Mouse (Mus musculus): ENCODE measurements around the gene Stx18.
A peak's percentile ranks its signal among the peaks of the same experiment; 100 is the strongest.

The Stx18 gene

GRCm38 (mm10) chr5:38038710-38039592, at the start of gene Stx18:
Gene Stx18, plus strand, starts transcription at chr5:38038742.
- peak; percentile 77 for DNase-seq

DNA sequence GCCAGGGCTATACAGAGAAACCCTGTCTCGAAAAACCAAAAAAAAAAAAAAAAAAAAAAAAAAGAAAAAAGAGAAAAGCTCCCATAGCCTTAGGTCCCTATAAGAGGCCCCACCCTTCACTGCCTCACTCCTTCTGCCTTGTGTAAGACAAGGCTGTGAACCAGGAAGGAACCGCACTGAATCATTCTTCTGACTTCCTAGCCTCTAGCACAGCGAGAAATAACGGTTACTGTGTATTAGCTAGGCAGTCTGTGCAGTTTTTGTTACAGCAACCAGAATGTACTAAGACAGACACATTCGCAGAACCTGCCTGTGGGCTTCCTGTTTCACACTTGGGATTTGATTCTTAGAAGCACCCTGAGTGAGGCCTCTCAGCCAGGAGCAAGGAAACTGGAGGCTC, 46.2 kb upstream of the Stx18 start:
- DNase-seq = no peak

DNA sequence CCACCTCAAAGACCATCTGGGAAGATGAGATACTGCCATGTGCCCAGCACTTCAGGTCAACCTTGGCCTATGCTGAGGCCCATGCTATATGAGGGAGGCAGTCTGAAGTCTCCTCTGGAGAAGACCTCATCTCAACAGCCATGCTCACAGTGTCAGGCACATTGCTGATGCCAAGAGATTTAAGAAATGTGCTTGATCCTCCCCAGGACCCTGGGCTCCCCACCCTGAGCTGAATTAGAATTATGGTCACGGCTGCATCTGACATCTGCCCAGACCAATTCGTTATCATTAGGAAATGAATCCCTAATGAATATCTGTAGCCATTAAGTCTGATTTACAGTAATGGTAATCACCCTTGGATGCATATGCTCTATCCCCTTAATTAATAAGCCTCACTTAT, 39.7 kb upstream of the Stx18 start:
- no peak for DNase-seq

DNA sequence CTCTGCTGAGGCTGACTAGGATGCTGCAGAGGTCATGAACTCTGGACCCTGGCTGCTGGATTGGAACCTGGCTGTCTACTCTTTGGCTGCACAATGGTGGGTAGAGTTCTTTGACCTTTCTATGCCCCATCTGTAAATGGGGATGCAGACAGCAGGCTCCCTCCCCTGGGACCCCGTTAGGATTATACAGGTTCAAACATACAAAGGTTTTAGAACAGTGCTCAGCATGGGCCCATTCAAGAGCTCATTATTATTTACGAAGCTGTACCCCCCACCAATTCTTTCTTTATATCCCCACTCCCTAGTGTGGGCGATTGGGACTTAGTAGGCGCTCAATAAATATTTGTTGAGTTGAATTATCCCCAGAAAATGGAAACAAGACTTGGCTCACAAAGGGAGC, 36.0 kb upstream of the Stx18 start:
- DNase-seq = no peak

GRCm38 (mm10) chr5:38004746-38005145, 33.8 kb upstream of the Stx18 start:
- no peak for DNase-seq

DNA sequence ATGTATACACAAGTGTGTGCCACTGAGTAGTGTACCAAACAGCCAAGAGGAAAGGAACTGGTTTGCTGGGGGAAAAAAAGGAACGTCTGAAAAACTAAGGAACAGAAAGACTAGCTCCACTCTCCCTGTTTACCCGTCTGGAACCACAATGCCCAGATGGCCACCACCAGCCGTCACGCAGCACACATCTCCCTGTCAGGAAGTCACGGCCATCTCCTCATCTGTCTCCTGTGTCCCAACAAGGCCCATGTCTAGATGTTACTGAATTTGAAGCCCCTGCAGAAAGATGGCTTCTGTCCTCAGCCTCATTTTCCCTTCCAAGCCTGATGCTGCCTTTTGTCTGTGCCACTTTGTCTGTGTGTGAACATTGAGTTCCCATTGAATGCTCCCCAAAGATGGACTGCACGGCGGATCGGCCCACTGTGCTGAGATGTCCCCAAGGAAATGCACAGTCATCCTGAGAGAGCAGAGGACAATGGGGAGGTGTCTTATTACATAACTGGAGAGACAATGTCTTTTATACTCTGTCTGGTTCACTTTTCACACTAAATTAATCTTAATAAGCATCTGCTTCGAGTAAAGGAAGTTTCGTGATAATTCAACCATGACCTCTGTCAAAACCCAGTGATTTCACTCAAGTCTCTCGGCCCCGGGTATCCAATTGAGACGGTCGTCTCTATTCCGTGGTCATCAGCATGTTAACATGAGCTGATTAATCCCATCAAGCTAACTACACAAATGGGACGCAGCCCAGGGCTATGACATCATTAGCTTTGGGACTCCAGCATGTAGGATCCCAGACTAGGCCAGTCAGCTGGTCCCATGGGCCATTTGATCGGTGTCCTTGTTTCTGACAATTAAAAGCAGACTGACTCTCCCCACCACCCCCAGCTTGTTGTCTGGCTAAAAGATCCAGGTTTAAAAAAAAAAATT, 31.9 kb upstream of the Stx18 start:
- no peak for DNase-seq

DNA sequence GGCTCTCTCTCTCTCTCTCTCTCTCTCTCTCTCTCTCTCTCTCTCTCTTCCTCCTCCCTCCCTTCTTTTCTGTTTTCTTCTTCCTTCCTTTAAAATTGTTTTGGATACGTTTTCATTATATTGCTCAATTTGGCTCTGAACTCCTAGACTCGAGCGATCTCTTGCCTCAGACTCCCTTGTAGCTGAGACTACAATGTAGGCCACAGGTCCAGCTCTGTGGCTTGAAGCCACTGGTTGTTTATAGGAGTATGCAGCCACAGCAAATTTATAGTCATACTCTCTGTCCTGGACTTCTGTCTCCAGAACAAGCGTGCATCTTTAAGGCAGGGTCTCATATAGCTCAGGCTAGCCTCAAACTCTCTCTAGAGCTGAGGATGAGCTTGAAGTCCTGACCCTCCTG, 29.5 kb upstream of the Stx18 start:
- no peak for DNase-seq

- no peak for DNase-seq
Measured at GRCm38 (mm10) chr5:38014916-38015315, 23.6 kb upstream of the Stx18 start.

DNA sequence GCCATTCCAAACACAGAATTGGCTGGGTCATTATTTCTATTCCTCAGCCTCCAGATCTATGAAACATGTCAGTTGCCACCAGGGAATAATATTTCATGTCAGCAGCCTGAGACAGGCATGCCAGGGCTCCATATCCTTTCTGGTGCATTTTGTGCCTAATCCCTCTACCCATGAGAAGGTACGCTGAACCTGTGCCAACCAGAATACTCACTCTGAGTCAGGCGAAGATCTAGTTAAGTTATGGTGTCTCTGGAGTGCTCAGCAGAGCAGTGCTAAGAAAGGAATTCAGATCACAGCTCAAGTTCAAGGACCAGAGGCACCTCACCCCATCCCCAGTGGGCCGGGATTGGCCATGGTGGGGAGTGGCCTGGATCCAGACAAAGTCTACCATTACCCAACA, 21.6 kb upstream of the Stx18 start:
- DNase-seq = no peak

GRCm38 (mm10) chr5:38027656-38028055, 10.9 kb upstream of the Stx18 start:
- DNase-seq = no peak

- peak; percentile 9 for DNase-seq
Measured at GRCm38 (mm10) chr5:38038274-38038673, 268 bp upstream of the Stx18 start.

DNA sequence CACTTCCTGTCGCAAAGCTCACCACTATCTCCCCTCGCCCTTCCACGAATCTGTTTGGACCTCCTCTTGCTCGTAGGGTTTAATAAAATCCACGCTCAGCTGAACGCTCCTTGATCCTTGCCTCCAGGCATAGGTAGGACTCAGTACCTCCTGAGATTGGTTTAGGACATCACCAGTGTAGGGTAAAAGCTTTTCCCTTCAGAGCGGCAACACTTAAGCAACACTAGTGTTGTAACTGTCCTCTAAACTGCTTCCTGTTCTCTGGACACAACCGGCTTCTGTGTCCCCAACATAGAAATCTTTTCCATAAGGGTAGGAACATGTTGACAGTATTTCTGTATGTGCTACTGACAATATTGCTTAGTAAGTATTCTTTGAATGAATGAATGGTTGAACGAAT, 1.3 kb downstream of the Stx18 start:
- DNase-seq = no peak

GRCm38 (mm10) chr5:38044923-38045322, 6.4 kb downstream of the Stx18 start:
- DNase-seq = no peak

DNA sequence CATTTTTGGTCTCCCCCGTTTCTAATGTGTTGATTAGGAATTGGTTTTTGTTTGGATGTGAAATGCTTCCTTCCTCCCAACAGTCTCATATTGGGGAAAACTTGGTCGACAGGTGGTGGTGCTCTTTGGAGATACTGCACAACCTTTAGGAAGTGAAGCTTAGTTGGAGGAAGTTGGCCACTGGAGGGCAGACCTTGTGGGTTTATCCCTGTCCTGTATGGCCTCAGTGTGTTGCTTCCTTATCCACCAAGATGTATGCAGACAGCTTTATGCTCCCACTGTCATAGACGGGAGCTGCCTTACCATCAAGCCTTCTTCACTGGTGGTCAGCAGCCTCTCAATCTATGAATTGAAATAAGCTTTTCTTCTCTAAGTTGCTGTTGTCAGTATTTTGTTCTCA, 9.6 kb downstream of the Stx18 start:
- no peak for DNase-seq

DNA sequence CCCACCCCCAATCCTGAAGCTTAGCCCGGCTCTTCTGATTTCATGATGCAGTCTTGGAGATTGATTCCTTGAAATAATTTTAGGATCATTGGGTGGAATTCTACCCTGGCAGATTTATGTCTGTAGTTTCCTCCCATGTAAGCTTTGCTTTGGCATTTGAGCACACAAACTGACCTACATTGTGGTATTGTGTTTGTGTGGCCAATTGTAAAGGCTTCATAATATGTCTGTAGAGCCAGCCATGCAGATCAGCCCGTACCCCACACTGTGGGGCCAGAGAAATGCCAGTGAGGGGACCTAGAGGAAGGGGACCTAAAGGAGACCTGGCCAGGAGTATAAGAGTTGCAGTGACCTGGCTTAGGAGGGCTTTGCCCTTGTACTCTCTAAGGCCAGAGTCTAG, 22.5 kb downstream of the Stx18 start:
- no peak for DNase-seq

- no peak for DNase-seq
Measured at GRCm38 (mm10) chr5:38062709-38063108, 24.2 kb downstream of the Stx18 start.

- no peak for DNase-seq
Measured at GRCm38 (mm10) chr5:38063339-38063738, 24.8 kb downstream of the Stx18 start.

- no peak for DNase-seq
Measured at GRCm38 (mm10) chr5:38064043-38064575, 25.6 kb downstream of the Stx18 start.

DNA sequence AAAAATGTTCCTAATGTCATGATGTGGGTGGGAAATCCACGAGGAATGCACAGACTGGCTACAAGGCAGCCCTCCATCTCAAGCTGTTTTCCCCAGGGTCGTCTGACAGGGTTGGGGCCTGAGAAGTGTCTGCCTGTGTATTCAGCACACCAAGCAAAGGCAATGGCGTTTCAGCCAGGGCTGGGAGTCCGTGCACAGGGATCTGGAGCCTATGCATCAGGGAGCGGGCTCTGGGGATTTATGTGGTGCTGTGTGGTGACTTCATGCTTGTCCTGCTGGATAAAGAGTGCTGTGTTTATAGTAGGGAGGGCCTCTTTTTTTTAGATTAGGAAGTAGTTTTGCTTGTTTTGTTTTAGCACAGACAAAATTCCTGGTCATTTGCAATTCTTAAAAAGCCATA, 26.2 kb downstream of the Stx18 start:
- DNase-seq = no peak

DNA sequence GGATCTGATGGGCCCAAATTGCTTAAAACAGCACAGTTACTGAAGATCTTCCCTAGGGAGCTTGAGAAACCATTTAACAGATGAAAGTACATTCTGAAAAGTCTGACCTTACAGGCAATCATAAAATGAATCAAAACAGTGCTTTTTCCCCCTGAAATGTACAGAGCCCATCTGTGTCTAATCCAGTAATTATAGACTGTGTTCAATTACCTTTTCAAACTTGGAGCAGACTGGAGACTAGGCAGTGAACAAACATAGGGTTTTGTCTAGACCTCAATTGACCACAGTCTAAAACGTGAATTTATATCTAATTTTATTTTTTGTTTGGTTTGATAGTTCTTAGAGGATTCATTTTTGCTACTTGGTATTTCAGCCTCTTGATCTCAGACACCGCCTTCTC, 26.9 kb downstream of the Stx18 start:
- DNase-seq = no peak

DNA sequence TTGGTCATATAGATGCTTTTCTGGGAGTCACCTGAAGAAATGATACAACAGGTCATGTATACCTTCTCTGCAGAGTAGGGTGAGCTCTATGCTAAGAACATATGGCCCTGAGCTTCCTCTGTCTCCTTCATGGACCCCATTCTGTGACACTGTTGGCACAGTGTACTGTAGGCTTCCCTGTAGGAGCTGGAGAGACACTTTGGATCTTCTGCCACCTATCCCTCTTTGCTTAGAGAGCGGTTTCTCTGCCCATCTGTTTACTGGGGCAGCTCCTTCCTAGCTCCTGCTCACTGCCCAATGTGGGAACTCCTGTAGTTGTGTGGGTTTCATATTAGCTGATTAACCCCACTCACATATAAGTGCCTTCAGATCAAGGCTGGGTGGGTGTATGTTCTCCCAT, 28.1 kb downstream of the Stx18 start:
- peak; percentile 35 for DNase-seq

GRCm38 (mm10) chr5:38076326-38076725, 37.8 kb downstream of the Stx18 start:
- no peak for DNase-seq

DNA sequence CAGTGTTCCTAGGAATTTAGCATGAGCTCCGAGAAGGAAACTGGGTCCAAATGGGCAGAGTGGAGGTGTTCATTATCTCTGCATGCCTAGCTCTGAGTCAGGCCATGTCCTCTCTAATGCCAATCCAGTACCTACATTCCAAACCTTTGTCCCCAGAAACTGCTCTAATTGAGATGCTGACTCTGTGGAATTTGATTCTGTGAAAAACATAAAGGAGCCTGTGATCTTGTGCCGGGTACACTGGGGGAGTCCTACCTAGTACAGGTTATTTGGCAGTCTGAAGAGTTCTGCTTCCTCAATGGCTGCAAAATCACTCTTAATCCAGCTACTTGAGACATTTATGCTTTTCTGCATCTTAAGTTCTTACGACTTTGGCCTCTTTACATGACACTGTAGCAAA, 40.0 kb downstream of the Stx18 start:
- no peak for DNase-seq

GRCm38 (mm10) chr5:38080472-38080871, 41.9 kb downstream of the Stx18 start:
- no peak for DNase-seq
